Mouse (Mus musculus): ENCODE data around the gene Rab3gap1. TPM values are rescaled to one million over a fixed set of nuclear protein-coding genes. Genes with fewer than 3 reads are reported as not detected.

The Rab3gap1 gene
- polyA plus RNA-seq, 1 experiment from 2014 or later = 13.5 TPM

DNA sequence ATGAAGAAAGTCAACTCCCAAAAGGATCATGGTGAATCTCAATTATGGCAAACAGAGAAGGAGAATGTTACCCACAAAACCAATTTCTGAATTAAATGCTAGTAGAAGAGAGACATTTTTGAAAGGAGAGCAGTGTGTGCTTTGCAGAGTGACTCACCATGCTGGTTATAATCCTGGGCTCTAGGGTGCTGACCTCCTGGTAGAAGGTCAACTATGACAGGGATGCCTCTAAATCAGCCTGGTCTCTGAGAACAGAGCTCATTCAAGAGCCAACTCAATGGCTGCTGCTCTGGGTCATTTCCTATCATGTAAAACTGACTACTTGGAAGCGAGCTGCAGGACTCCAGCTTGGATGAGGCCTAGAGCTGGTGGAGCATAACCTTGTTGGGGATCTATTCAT, 92.6 kb downstream of the Rab3gap1 start:
- H3K36me3 ChIP-seq (ENCODE audit: control insufficient read depth, insufficient read depth, low read length) = no peaks in the 10 kb centered on the region
- H3K9me3 ChIP-seq (ENCODE audit: control insufficient read depth, low read length) = no peaks in the 10 kb centered on the region
- H3K9ac ChIP-seq (ENCODE audit: low read length) = no peak overlapping the region
- no peak for TF ChIP-seq CTCF (IDR thresholded peaks at IDR 0.05; ENCODE audit: low read depth)
- TF ChIP-seq EP300 (optimal IDR thresholded peaks at IDR 0.05) = no peak
- DNase-seq (ENCODE audit: low spot score) = no peak
- no peak overlapping the region for H3K4me2 ChIP-seq (replicated peaks; ENCODE audit: low read depth)
- WGBS = 93% methylated on average over 1 of the region's 1 CpGs
- no peaks in the 10 kb centered on the region for H3K27me3 ChIP-seq (ENCODE audit: control insufficient read depth, insufficient read depth, low read length)
- H3K4me1 ChIP-seq (replicated peaks; ENCODE audit: control insufficient read depth, insufficient read depth) = no peaks in the 10 kb centered on the region
- H3K4me3 ChIP-seq (ENCODE audit: low read depth, low read length) = no peak overlapping the region
- no peak overlapping the region for H3K27ac ChIP-seq (replicated peaks)
- ATAC-seq (ENCODE audit: low FRiP score, low TSS enrichment) = no peak

DNA sequence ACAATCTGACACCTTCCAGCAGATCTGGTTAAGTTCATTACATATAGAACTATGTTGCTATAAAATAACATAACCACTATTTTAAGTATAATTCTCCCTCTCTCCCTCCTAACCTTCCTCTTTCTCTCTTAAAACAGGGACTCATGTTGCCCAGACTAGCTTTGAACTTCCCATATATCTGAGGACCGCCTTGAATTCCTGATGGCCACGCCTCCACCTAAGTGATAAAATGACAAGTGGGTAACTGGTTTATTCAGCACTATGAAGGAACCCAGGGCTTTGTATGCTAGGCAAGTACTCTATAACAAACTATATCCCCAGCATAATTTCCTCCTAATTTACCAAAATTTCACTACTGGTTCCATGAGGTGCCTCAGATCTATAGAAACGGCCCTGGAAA, 94.8 kb downstream of the Rab3gap1 start:
- Histone ChIP-seq H3K27me3 (ENCODE audit: control insufficient read depth, insufficient read depth, low read length) (no peaks in the 10 kb centered on the region), H3K4me2 (replicated peaks; ENCODE audit: low read depth) (no peak overlapping the region), H3K36me3 (ENCODE audit: control insufficient read depth, insufficient read depth, low read length) (no peaks in the 10 kb centered on the region), H3K4me1 (replicated peaks; ENCODE audit: control insufficient read depth, insufficient read depth) (no peaks in the 10 kb centered on the region), H3K9ac (ENCODE audit: low read length) (no peak overlapping the region), H3K27ac (replicated peaks) (no peak overlapping the region), H3K9me3 (ENCODE audit: control insufficient read depth, low read length) (no peaks in the 10 kb centered on the region), H3K4me3 (ENCODE audit: low read depth, low read length) (no peak overlapping the region)
- ATAC-seq (ENCODE audit: low FRiP score, low TSS enrichment) = no peak
- DNase-seq (ENCODE audit: low spot score) = no peak
- 82% methylated on average over 3 of the region's 3 CpGs for WGBS
- no peak for TF ChIP-seq CTCF (IDR thresholded peaks at IDR 0.05; ENCODE audit: low read depth)
- TF ChIP-seq EP300 (optimal IDR thresholded peaks at IDR 0.05) = no peak

DNA sequence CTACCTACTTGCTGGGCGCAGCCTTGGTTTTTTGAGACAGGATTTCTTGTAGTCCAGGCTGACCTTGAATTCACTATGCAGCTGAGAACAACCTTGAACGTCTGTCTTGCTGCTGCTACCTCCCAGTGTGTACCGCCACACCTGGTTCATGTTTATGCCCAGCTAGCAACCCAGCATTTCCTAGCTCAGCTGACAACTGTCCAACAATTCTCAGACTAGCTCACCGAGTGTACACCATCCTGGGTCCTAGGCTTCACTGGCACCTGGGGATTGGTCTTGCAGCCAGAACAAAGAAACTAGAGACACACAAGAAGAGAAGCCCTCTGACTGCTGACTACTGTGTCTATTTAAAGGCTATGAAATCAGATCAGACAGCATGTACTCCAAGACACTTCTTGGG, 102.3 kb downstream of the Rab3gap1 start:
- H3K4me1 ChIP-seq (replicated peaks; ENCODE audit: control insufficient read depth, insufficient read depth) = no peaks in the 10 kb centered on the region
- no peaks in the 10 kb centered on the region for H3K27me3 ChIP-seq (ENCODE audit: control insufficient read depth, insufficient read depth, low read length)
- TF ChIP-seq EP300 (optimal IDR thresholded peaks at IDR 0.05) = no peak
- no peak for TF ChIP-seq CTCF (IDR thresholded peaks at IDR 0.05; ENCODE audit: low read depth)
- H3K27ac ChIP-seq (replicated peaks) = no peak overlapping the region
- no peaks in the 10 kb centered on the region for H3K9me3 ChIP-seq (ENCODE audit: control insufficient read depth, low read length)
- H3K9ac ChIP-seq (ENCODE audit: low read length) = no peak overlapping the region
- no peak for ATAC-seq (ENCODE audit: low FRiP score, low TSS enrichment)
- no peak overlapping the region for H3K4me2 ChIP-seq (replicated peaks; ENCODE audit: low read depth)
- DNase-seq (ENCODE audit: low spot score) = no peak
- WGBS = 81% methylated on average over 4 of the region's 4 CpGs
- H3K4me3 ChIP-seq (ENCODE audit: low read depth, low read length) = no peak overlapping the region
- H3K36me3 ChIP-seq (ENCODE audit: control insufficient read depth, insufficient read depth, low read length) = no peaks in the 10 kb centered on the region

DNA sequence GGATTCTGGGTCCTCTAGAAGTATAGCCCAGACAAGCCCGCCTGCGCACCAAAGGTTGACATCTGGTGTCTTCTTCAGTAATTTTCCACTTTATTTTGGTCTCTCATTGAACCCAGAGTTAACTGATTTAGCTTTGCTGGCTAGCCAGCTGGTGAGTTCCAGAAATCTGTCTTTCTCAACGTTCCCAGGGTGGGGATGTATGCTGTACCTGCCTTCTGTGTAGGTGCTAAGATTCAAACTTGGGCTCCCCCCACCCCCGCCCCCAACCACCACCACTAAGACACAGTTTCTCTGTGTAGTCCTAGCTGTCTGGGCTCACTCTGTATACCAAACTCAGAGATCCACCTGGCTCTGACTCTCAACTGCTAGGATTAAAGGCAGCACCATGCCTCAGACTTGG, 105.5 kb downstream of the Rab3gap1 start:
- H3K4me2 ChIP-seq (replicated peaks; ENCODE audit: low read depth) = no peak overlapping the region
- DNase-seq (ENCODE audit: low spot score) (no peak), ATAC-seq (ENCODE audit: low FRiP score, low TSS enrichment) (no peak)
- no peaks in the 10 kb centered on the region for H3K4me1 ChIP-seq (replicated peaks; ENCODE audit: control insufficient read depth, insufficient read depth)
- H3K27me3 ChIP-seq (ENCODE audit: control insufficient read depth, insufficient read depth, low read length) = no peaks in the 10 kb centered on the region
- WGBS = 89% methylated on average over 4 of the region's 4 CpGs
- H3K4me3 ChIP-seq (ENCODE audit: low read depth, low read length) = no peak overlapping the region
- TF ChIP-seq CTCF (IDR thresholded peaks at IDR 0.05; ENCODE audit: low read depth) (no peak), EP300 (optimal IDR thresholded peaks at IDR 0.05) (no peak)
- no peaks in the 10 kb centered on the region for H3K9me3 ChIP-seq (ENCODE audit: control insufficient read depth, low read length)
- no peak overlapping the region for H3K9ac ChIP-seq (ENCODE audit: low read length)
- H3K36me3 ChIP-seq (ENCODE audit: control insufficient read depth, insufficient read depth, low read length) = no peaks in the 10 kb centered on the region
- H3K27ac ChIP-seq (replicated peaks) = no peak overlapping the region

DNA sequence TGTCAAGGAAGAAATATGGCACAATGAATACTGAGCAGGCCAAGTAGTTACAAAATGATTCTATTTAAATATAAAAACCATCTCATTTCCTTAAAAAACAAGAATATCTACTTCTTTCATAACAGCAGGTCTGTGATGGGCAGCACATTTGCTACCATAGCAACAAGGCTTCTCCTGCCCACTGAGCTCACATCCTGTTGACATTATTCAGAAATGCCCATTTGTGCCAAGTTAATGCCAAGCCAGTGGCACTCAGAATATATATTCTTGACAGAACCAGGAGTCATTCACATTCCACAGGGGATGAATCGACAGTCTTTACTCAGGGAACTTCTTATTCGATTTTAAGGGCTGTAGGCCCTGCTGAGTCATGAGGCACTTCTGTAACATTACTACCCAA, 107.1 kb downstream of the Rab3gap1 start:
- Histone ChIP-seq H3K27ac (replicated peaks) (no peak overlapping the region), H3K4me3 (ENCODE audit: low read depth, low read length) (no peak overlapping the region), H3K9ac (ENCODE audit: low read length) (no peak overlapping the region), H3K4me1 (replicated peaks; ENCODE audit: control insufficient read depth, insufficient read depth) (no peaks in the 10 kb centered on the region), H3K36me3 (ENCODE audit: control insufficient read depth, insufficient read depth, low read length) (no peaks in the 10 kb centered on the region), H3K9me3 (ENCODE audit: control insufficient read depth, low read length) (no peaks in the 10 kb centered on the region), H3K4me2 (replicated peaks; ENCODE audit: low read depth) (no peak overlapping the region), H3K27me3 (ENCODE audit: control insufficient read depth, insufficient read depth, low read length) (no peaks in the 10 kb centered on the region)
- TF ChIP-seq EP300 (optimal IDR thresholded peaks at IDR 0.05) (no peak), CTCF (IDR thresholded peaks at IDR 0.05; ENCODE audit: low read depth) (no peak)
- 44% methylated on average over 2 of the region's 2 CpGs for WGBS
- DNase-seq (ENCODE audit: low spot score) = no peak
- ATAC-seq (ENCODE audit: low FRiP score, low TSS enrichment) = no peak; the same call in 1 of the 2 replicates

DNA sequence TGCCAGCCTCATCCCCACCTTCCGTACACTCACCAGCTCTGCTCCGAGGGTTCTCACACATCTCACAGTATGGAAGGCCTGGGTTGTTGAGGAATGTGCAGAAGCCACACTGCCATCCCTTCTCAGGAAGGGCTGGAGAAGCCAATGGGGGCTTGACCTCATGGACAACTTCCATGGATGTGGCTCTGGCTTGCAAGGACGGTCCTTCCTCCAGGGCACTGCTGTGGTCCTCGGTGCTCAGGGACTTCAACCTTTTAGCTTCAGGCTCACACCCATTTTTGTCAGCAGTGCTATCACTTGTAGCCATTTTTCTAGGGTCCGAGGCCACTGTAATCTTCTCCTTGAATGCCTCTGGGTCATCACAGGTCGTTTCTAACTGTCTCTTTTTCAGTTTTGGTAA, 107.5 kb downstream of the Rab3gap1 start:
- H3K27ac ChIP-seq (replicated peaks) = no peak overlapping the region
- WGBS = 90% methylated on average over 6 of the region's 6 CpGs

More for the DNA sequence above, 107.5 kb downstream of the Rab3gap1 start:
- H3K4me1 ChIP-seq (replicated peaks; ENCODE audit: control insufficient read depth, insufficient read depth) = no peaks in the 10 kb centered on the region
- no peaks in the 10 kb centered on the region for H3K36me3 ChIP-seq (ENCODE audit: control insufficient read depth, insufficient read depth, low read length)
- TF ChIP-seq CTCF (IDR thresholded peaks at IDR 0.05; ENCODE audit: low read depth) = no peak
- TF ChIP-seq EP300 (optimal IDR thresholded peaks at IDR 0.05) = no peak
- no peak overlapping the region for H3K4me3 ChIP-seq (ENCODE audit: low read depth, low read length)
- no peaks in the 10 kb centered on the region for H3K9me3 ChIP-seq (ENCODE audit: control insufficient read depth, low read length)
- no peak overlapping the region for H3K4me2 ChIP-seq (replicated peaks; ENCODE audit: low read depth)
- H3K9ac ChIP-seq (ENCODE audit: low read length) = no peak overlapping the region
- H3K27me3 ChIP-seq (ENCODE audit: control insufficient read depth, insufficient read depth, low read length) = no peaks in the 10 kb centered on the region
- ATAC-seq (ENCODE audit: low FRiP score, low TSS enrichment) (no peak), DNase-seq (ENCODE audit: low spot score) (no peak)
